Mouse (Mus musculus) limb, embryonic 11.5 days (tissue): ENCODE results near the gene Ddx55. TPM values are rescaled to one million over a fixed set of nuclear protein-coding genes. Genes with fewer than 3 reads are reported as not detected.

ENCODE experiments used
- ATAC-seq: fragments of 200-750 bp; cut with Nextera tagmentation; 2 replicates; pipeline ENCODE4 v1.8.0; 2017; ENCODE audit warnings: low read depth; ENCODE audit not compliant: insufficient number of reproducible peaks, low FRiP score, low TSS enrichment
- DNase-seq: peaks from one replicate; pipeline ENCODE4 v3.0.0-alpha.2; 2015; ENCODE audit warnings: low spot score
- H3K27ac ChIP-seq: fragments of 300-500 bp; sonication (generic); replicated peaks from 2 replicates; pipeline ENCODE4 v1.5.1; 2014; ENCODE audit warnings: low read depth, mild to moderate bottlenecking, low read length
- H3K27me3 ChIP-seq: fragments of 300-500 bp; sonication (generic); 2 replicates; pipeline ENCODE4 v1.6.1; 2014; ENCODE audit warnings: mild to moderate bottlenecking, low read length, mixed read lengths; ENCODE audit not compliant: control insufficient read depth, insufficient read depth
- H3K36me3 ChIP-seq: fragments of 300-500 bp; sonication (generic); 2 replicates; pipeline ENCODE4 v1.6.1; 2014; ENCODE audit warnings: mild to moderate bottlenecking, low read length, moderate library complexity, mixed read lengths; ENCODE audit not compliant: control insufficient read depth, insufficient read depth
- H3K4me1 ChIP-seq: fragments of 300-500 bp; sonication (generic); 2 replicates; pipeline ENCODE4 v1.6.1; 2014; ENCODE audit warnings: low read length, mixed read lengths; ENCODE audit not compliant: control insufficient read depth, insufficient read depth
- H3K4me2 ChIP-seq: fragments of 300-500 bp; sonication (generic); 2 replicates; pipeline ENCODE4 v1.6.1; 2014; ENCODE audit warnings: low read depth, mild to moderate bottlenecking, moderate library complexity; ENCODE audit not compliant: severe bottlenecking
- H3K4me3 ChIP-seq: fragments of 300-500 bp; sonication (generic); 2 replicates; pipeline ENCODE4 v1.5.1; 2014; ENCODE audit warnings: low read depth, low read length
- H3K9ac ChIP-seq: fragments of 300-500 bp; sonication (generic); 2 replicates; pipeline ENCODE4 v1.6.1; 2014; ENCODE audit warnings: mild to moderate bottlenecking, low read length
- H3K9me3 ChIP-seq: fragments of 300-500 bp; sonication (generic); 2 replicates; pipeline ENCODE4 v1.6.1; 2016; ENCODE audit warnings: low read length; ENCODE audit not compliant: control insufficient read depth
- WGBS: fragments of 180-500 bp; shearing (Covaris S2); extraction: QIAGEN DNeasy Blood & Tissue Kit; methylation state at CpG from one replicate; pipeline ENCODE4 v1.1.7; 2014; 5-methylcytosine and 5-hydroxymethylcytosine counted together
- polyA plus RNA-seq: library from polyadenylated mRNA; unstranded; fragments of >200 nt; fragmentation: Nextera tagmentation; extraction: Ambion mirVana; gene quantifications from 2 replicates; pipeline ENCODE4 v1.2.1, GENCODE M21; 2014

Gene Ddx55
- polyA plus RNA-seq, 1 experiment from 2014 or later, result 14.4 TPM

DNA sequence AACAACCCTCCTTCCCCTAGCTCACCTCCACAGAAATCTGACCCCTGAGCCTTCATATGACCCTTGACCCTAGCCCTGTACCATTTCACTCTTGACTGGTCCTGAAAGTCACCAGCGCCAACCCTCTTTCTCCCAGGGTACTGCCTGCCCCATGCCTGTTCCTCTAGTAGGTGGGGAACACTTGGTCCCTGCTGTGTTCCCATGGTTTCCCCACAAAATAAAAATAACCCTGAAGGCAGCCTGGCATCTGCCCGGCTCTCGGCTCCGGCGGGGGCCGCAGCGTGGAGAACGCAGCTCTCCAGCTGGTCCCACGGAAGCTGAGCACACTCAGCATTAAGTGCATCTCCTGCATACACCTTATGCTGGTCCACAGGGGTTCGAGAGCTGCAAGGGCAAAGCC lies 34.0 kb upstream of the Ddx55 start:
- DNase-seq (no peak), ATAC-seq (no peak)
- 93% methylated on average over 10 of the region's 10 CpGs for WGBS
- no peak overlapping the region for H3K4me3 ChIP-seq
- H3K27ac ChIP-seq, result no peak overlapping the region
- H3K36me3 ChIP-seq, result peaks cover under 1% of the 10 kb centered on the region; the same call in 1 of the 2 replicates
- H3K4me1 ChIP-seq, result no peaks in the 10 kb centered on the region
- H3K9me3 ChIP-seq, result no peaks in the 10 kb centered on the region
- no peak overlapping the region for H3K9ac ChIP-seq
- H3K27me3 ChIP-seq, result no peaks in the 10 kb centered on the region
- H3K4me2 ChIP-seq, result no peak overlapping the region

DNA sequence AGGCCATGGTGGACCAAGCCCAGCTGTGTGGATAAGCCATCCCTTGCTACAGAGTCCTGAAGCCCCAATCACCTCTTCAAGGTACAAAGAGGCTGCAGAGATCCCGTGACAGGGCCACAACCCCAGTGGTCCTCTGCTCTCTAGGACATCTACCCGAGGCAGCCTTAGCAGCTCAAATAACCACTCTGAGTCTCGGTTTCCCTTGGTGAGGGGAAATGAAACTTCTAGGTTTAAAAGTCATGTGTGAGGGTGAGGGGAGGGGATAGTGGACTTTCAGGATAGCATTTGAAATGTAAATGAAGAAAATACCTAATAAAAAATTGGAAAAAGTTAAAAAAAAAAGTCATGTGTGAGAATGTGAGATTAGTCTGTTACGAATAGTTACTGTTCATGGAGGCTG lies 31.1 kb upstream of the Ddx55 start:
- 89% methylated on average over 4 of the region's 4 CpGs for WGBS
- H3K27ac ChIP-seq, result no peak overlapping the region

DNA sequence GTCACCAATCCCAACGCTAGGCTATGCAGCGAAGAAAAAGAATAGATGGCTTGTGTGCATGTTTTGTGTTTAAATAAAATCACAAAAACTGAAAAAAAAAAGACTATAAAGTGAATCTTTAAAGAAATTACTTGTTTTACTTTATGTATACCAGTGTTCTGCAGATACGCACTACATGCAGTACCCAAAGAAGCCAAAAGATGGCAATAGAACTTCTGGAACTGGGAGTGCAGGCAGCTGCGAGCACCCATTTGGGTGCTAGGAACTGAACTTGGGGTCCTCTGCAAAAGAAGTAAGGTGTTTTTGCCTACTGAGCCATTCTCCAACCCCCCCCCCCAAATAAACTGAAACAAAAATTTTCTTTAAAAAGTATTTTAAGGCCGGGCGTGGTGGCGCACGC lies 29.6 kb upstream of the Ddx55 start:
- Histone ChIP-seq H3K27ac (no peak overlapping the region), H3K4me3 (no peak overlapping the region), H3K4me2 (no peak overlapping the region), H3K4me1 (no peaks in the 10 kb centered on the region), H3K27me3 (no peaks in the 10 kb centered on the region), H3K9me3 (no peaks in the 10 kb centered on the region), H3K36me3 (no peaks in the 10 kb centered on the region; the same call in 1 of the 2 replicates), H3K9ac (no peak overlapping the region)
- WGBS, result 94% methylated on average over 8 of the region's 8 CpGs
- ATAC-seq (no peak), DNase-seq (no peak)

More for the DNA sequence above, 31.1 kb upstream of the Ddx55 start:
- no peak for ATAC-seq
- no peak for DNase-seq
- no peak overlapping the region for H3K9ac ChIP-seq
- no peaks in the 10 kb centered on the region; the same call in 1 of the 2 replicates for H3K36me3 ChIP-seq
- H3K4me1 ChIP-seq, result no peaks in the 10 kb centered on the region
- no peak overlapping the region for H3K4me2 ChIP-seq
- H3K27me3 ChIP-seq, result no peaks in the 10 kb centered on the region
- no peak overlapping the region for H3K4me3 ChIP-seq
- H3K9me3 ChIP-seq, result no peaks in the 10 kb centered on the region

DNA sequence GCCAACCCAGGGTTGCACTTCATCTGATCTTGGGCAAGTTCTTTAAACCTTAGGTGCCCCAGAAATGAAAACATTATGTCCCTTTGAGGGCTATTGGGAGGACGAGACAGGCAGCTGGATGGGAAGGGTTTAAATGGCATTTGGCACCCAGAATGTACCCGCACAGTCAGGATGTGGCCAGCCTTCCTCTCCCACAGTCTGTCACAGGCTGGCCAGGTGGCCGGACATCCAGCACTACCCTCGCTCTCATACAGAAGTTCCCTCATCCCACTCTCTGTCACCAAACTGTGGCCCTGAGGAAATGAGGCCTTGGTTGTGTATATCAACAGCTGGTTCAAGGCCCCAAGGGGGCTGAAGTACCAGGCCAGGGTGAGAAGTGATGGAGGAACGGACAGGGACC lies 27.7 kb upstream of the Ddx55 start:
- WGBS, result 90% methylated on average over 5 of the region's 5 CpGs
- Histone ChIP-seq H3K4me3 (no peak overlapping the region), H3K27ac (no peak overlapping the region), H3K9me3 (no peaks in the 10 kb centered on the region), H3K4me2 (no peak overlapping the region), H3K4me1 (peaks cover 16% of the 10 kb centered on the region), H3K36me3 (no peaks in the 10 kb centered on the region; the same call in 1 of the 2 replicates), H3K9ac (no peak overlapping the region), H3K27me3 (no peaks in the 10 kb centered on the region)
- no peak for ATAC-seq
- DNase-seq, result no peak

DNA sequence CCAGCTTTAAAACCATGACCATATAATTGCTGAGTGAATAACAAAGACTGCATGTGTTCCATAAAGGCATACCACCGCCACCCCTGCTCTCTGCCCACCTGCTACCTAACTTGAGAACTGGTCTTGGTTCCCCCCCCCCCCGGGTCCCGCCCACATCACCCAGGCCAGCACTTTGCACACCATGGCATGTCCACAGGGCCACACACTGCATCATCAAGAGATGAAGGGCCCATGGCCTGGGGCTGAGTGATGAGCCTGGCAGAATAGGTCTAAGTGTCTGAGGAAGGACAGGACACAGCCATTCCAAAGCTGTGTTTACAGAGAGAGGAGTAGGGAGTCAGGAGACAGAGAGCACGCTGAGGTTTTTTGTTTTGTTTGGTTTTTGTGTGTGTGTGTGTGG lies 24.3 kb upstream of the Ddx55 start:
- H3K9ac ChIP-seq, result 0 out of 2 replicates have a peak overlapping the region, but pooled peaks have one; percentile 49
- peaks cover 25% of the 10 kb centered on the region for H3K4me1 ChIP-seq
- 62% methylated on average over 4 of the region's 4 CpGs for WGBS
- H3K27me3 ChIP-seq, result no peaks in the 10 kb centered on the region
- DNase-seq (no peak), ATAC-seq (no peak)
- peak overlapping the region; percentile 84; the same call in 1 of the 2 replicates for H3K4me3 ChIP-seq
- H3K9me3 ChIP-seq, result no peaks in the 10 kb centered on the region
- H3K4me2 ChIP-seq, result peak overlapping the region; percentile 72
- H3K36me3 ChIP-seq, result no peaks in the 10 kb centered on the region; the same call in 1 of the 2 replicates
- no peak overlapping the region for H3K27ac ChIP-seq

DNA sequence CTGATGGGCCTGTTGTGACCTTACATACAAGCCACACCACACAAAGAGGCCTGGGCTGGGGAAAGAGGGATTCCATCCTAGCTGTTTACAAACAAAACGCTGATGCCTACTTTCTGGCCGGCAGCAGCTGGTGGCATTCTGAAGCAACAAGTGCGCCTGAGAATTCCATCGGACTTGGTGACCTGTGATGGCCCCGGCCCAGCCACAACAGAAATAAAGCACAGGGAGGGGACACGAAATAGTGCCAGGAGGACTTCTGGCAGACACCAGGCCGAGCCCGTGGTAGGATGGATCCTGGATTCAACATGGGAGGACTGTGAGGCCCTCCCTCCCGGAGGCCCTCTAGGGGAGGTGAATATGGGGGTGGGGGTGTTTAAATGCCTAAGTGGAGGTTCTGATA lies 23.9 kb upstream of the Ddx55 start:
- Histone ChIP-seq H3K9me3 (no peaks in the 10 kb centered on the region), H3K27me3 (no peaks in the 10 kb centered on the region), H3K27ac (peak overlapping the region; percentile 21; the same call in 1 of the 2 replicates), H3K4me1 (peaks cover 25% of the 10 kb centered on the region), H3K4me2 (peak overlapping the region; percentile 72), H3K9ac (peak overlapping the region; percentile 49; the same call in 1 of the 2 replicates), H3K4me3 (peak overlapping the region; percentile 84), H3K36me3 (no peaks in the 10 kb centered on the region; the same call in 1 of the 2 replicates)
- DNase-seq, result no peak
- no peak for ATAC-seq
- WGBS, result 42% methylated on average over 9 of the region's 9 CpGs

DNA sequence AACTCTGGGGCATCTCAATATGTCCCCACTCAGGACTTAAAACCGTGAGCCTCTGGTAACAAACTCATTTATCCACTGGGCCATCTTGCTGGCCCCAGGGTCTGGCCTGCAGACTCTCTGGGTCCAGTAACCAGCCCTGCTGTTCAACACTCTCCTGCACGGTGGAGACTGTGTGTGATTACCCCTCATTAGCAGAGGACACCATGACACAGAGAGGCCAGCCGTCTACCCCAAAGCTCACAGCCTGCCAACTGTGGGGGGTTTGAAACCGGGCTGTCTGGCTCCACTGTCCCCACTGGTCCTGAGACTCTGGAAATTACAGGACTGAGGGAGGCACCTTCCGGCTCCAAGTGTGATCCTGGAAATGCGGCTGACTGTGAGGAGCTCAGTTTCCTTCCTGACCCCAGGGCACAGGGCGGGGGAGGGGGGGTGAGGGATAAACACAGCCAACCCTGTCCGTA lies 23.4 kb upstream of the Ddx55 start:
- H3K4me1 ChIP-seq, result peaks cover 25% of the 10 kb centered on the region
- peak overlapping the region; percentile 84 for H3K4me3 ChIP-seq
- H3K4me2 ChIP-seq, result peak overlapping the region; percentile 72
- H3K27me3 ChIP-seq, result no peaks in the 10 kb centered on the region
- ATAC-seq, result no peak
- H3K27ac ChIP-seq, result peak overlapping the region; percentile 21; the same call in 1 of the 2 replicates
- WGBS, result 12% methylated on average over 8 of the region's 8 CpGs
- H3K9ac ChIP-seq, result peak overlapping the region; percentile 49; the same call in 1 of the 2 replicates
- H3K9me3 ChIP-seq, result no peaks in the 10 kb centered on the region
- H3K36me3 ChIP-seq, result no peaks in the 10 kb centered on the region
- DNase-seq, result no peak

DNA sequence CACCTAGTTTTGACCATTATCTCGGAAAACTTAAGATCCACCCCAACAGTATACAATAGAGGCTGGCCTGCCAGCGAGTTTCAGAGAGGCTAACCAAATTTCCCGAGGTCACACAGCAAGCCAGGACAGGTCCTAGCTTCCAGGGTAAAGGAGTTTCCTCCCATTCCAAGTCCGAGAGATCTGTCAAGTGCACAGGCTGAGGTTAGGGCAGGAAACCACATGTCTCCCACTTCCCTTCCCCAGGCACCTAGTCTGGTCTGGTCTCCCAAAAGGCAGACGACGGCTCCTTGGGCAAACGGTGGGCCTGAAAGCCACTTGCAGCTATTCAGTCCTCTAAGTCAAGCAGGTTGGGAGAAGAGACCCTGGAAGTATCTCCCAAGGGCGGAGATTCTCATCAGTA lies 23.0 kb upstream of the Ddx55 start:
- Histone ChIP-seq H3K4me3 (peak overlapping the region; percentile 84), H3K4me1 (peaks cover 25% of the 10 kb centered on the region)
- ATAC-seq, result no peak

More for the DNA sequence above, 23.0 kb upstream of the Ddx55 start:
- H3K27ac ChIP-seq, result no peak overlapping the region
- peak overlapping the region; percentile 72 for H3K4me2 ChIP-seq
- no peaks in the 10 kb centered on the region for H3K9me3 ChIP-seq
- H3K9ac ChIP-seq, result no peak overlapping the region
- 55% methylated on average over 8 of the region's 8 CpGs for WGBS
- DNase-seq, result no peak
- H3K36me3 ChIP-seq, result no peaks in the 10 kb centered on the region
- H3K27me3 ChIP-seq, result no peaks in the 10 kb centered on the region
